Mouse (Mus musculus) retina, postnatal 7 days (tissue): ENCODE measurements around the gene Ifng.

Source experiments
- DNase-seq: peaks from one replicate; pipeline ENCODE4 v3.0.0-alpha.2; 2012; ENCODE audit warnings: low read depth, low spot score

Ifng gene

GRCm38 (mm10) chr10:118480118-118480517, 39.3 kb downstream of the Ifng start:
- no peak for DNase-seq

- DNase-seq = no peak
Observed at GRCm38 (mm10) chr10:118480793-118481192, 39.9 kb downstream of the Ifng start.

GRCm38 (mm10) chr10:118494109-118494508, 53.3 kb downstream of the Ifng start:
- no peak for DNase-seq

DNA sequence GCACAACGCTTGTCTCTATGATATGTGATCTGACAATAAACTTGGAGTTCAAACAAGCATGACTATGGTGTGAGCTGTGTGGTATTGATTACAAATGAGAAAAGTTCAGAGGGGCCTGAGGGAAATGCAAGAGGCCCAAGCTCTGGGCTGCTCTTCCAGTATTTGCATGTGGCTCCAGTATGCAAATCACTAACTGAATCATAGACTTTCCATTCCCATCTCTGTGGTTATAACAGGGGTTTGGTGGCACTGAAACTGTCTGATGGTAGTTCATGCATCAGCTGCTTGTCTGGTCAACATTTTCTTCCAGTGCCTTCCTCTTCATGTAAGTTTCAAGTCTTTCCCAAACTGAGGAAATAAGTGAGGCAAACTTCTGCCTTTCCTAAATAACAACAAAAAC, 54.5 kb downstream of the Ifng start:
- DNase-seq = no peak
